Mouse (Mus musculus) MEL (cell line): ENCODE data around the gene Enox2. TPM values are rescaled to one million over a fixed set of nuclear protein-coding genes. Genes with fewer than 3 reads are reported as not detected.

Source experiments
- DNase-seq: peaks from one replicate; pipeline ENCODE4 v3.0.0; 2011; ENCODE audit warnings: low read depth, low spot score
- H3K27ac ChIP-seq: 2 replicates; pipeline ENCODE4 v1.5.1; 2012; ENCODE audit warnings: low read depth, mild to moderate bottlenecking, control low read depth, low read length, moderate library complexity; ENCODE audit not compliant: control insufficient read depth
- H3K27me3 ChIP-seq, 2 experiments: fragments of 150-350 bp in 1 of 2; sonication (generic) in 1 of 2; 2 replicates each; pipeline ENCODE4 v1.6.1; 2012; ENCODE audit warnings: low read length in 2 of 2, mild to moderate bottlenecking in 2 of 2, improper control_type of control experiment in 1 of 2, moderate library complexity in 1 of 2; ENCODE audit not compliant: insufficient read depth in 2 of 2, control insufficient read depth in 1 of 2
- H3K36me3 ChIP-seq, 2 experiments: 2 replicates each; pipeline ENCODE4 v1.6.1; 2012 to 2014; ENCODE audit warnings: low read length in 2 of 2, improper control_type of control experiment in 1 of 2, inconsistent platforms in 1 of 2, mild to moderate bottlenecking in 1 of 2; ENCODE audit not compliant: insufficient read depth in 2 of 2, control insufficient read depth in 1 of 2
- H3K4me1 ChIP-seq, 2 experiments: fragments of 150-350 bp in 1 of 2; sonication (generic) in 1 of 2; 2 replicates each; pipeline ENCODE4 v1.6.1; 2012; ENCODE audit warnings: low read length in 2 of 2, improper control_type of control experiment in 1 of 2, mild to moderate bottlenecking in 1 of 2; ENCODE audit not compliant: insufficient read depth in 2 of 2, control insufficient read depth in 1 of 2
- H3K4me3 ChIP-seq, 2 experiments: fragments of 150-350 bp in 1 of 2; sonication (generic) in 1 of 2; 2 replicates each; pipeline ENCODE4 v1.5.1; 2012; ENCODE audit warnings: low read depth in 2 of 2, low read length in 2 of 2, mild to moderate bottlenecking in 2 of 2, moderate library complexity in 2 of 2, control low read depth in 1 of 2, improper control_type of control experiment in 1 of 2; ENCODE audit not compliant: control insufficient read depth in 1 of 2, insufficient read depth in 1 of 2
- H3K79me2 ChIP-seq: 2 replicates; pipeline ENCODE4 v1.6.1; 2012; ENCODE audit warnings: mild to moderate bottlenecking, low read length, moderate library complexity; ENCODE audit not compliant: control insufficient read depth, poor library complexity, insufficient read depth
- H3K9ac ChIP-seq: 2 replicates; pipeline ENCODE4 v1.6.1; 2012; ENCODE audit warnings: low read depth, mild to moderate bottlenecking, control low read depth, low read length, moderate library complexity; ENCODE audit not compliant: control insufficient read depth, poor library complexity, severe bottlenecking
- H3K9me3 ChIP-seq: fragments of 150-350 bp; sonication (generic); replicated peaks from 2 replicates; pipeline ENCODE4 v1.6.1; 2012; ENCODE audit warnings: mild to moderate bottlenecking, low read length, improper control_type of control experiment, moderate library complexity; ENCODE audit not compliant: insufficient read depth
- BHLHE40 ChIP-seq: IDR thresholded peaks from 2 replicates; pipeline ENCODE4 v1.6.1; 2012; ENCODE audit warnings: low read depth, mild to moderate bottlenecking, inconsistent platforms, low read length, improper control_type of control experiment, borderline replicate concordance
- CHD1 ChIP-seq: IDR thresholded peaks from 2 replicates; pipeline ENCODE4 v1.6.1; 2012; ENCODE audit warnings: low read depth, mild to moderate bottlenecking, inconsistent platforms, low read length, improper control_type of control experiment
- CTCF ChIP-seq, 3 experiments: IDR thresholded peaks in 2 of 3; conservative IDR thresholded peaks in 1 of 3; 2 replicates each; pipeline ENCODE4 v1.5.1; 2011 to 2012; ENCODE audit warnings: low read length in 3 of 3, low read depth in 2 of 3, mild to moderate bottlenecking in 2 of 3, improper control_type of control experiment in 1 of 3, inconsistent platforms in 1 of 3, mixed read lengths in 1 of 3, moderate library complexity in 1 of 3; ENCODE audit not compliant: control insufficient read depth in 1 of 3, insufficient read depth in 1 of 3, poor library complexity in 1 of 3, severe bottlenecking in 1 of 3
- E2F4 ChIP-seq: IDR thresholded peaks from 2 replicates; pipeline ENCODE4 v1.6.1; 2011; ENCODE audit warnings: low read depth, low read length, improper control_type of control experiment, borderline replicate concordance
- ELF1 ChIP-seq: IDR thresholded peaks from 2 replicates; pipeline ENCODE4 v1.6.1; 2014; ENCODE audit warnings: low read depth, mild to moderate bottlenecking, inconsistent platforms, low read length, improper control_type of control experiment, moderate library complexity
- ETS1 ChIP-seq: IDR thresholded peaks from 2 replicates; pipeline ENCODE4 v1.6.1; 2012; ENCODE audit warnings: low read depth, mild to moderate bottlenecking, inconsistent platforms, low read length, improper control_type of control experiment, moderate library complexity
- GABPA ChIP-seq: IDR thresholded peaks from 2 replicates; pipeline ENCODE4 v1.6.1; 2012; ENCODE audit warnings: low read depth, mild to moderate bottlenecking, inconsistent platforms, low read length, improper control_type of control experiment, moderate library complexity
- HCFC1 ChIP-seq: IDR thresholded peaks from 2 replicates; pipeline ENCODE4 v1.6.1; 2012; ENCODE audit warnings: low read depth, mild to moderate bottlenecking, inconsistent platforms, low read length, improper control_type of control experiment, moderate library complexity
- MAZ ChIP-seq: IDR thresholded peaks from 2 replicates; pipeline ENCODE4 v1.6.1; 2012; ENCODE audit warnings: low read depth, mild to moderate bottlenecking, inconsistent platforms, low read length, improper control_type of control experiment
- MEF2A ChIP-seq: IDR thresholded peaks from 2 replicates; pipeline ENCODE4 v1.6.1; 2014; ENCODE audit warnings: low read depth, mild to moderate bottlenecking, inconsistent platforms, low read length, improper control_type of control experiment; ENCODE audit not compliant: poor library complexity, insufficient replicate concordance, severe bottlenecking; ENCODE audit errors: extremely low read depth
- MXI1 ChIP-seq: IDR thresholded peaks from 2 replicates; pipeline ENCODE4 v1.6.1; 2011; ENCODE audit warnings: mild to moderate bottlenecking, low read depth, low read length, improper control_type of control experiment
- MYB ChIP-seq: IDR thresholded peaks from 2 replicates; pipeline ENCODE4 v1.6.1; 2011; ENCODE audit warnings: mild to moderate bottlenecking, low read depth, low read length, improper control_type of control experiment
- NELFE ChIP-seq: IDR thresholded peaks from 2 replicates; pipeline ENCODE4 v1.6.1; 2011; ENCODE audit warnings: low read depth, low read length, improper control_type of control experiment
- POLR2AphosphoS5 ChIP-seq: IDR thresholded peaks from 2 replicates; pipeline ENCODE4 v1.6.1; 2012; ENCODE audit warnings: low read depth, borderline replicate concordance, mild to moderate bottlenecking, inconsistent platforms, low read length, moderate library complexity, mixed read lengths
- RCOR1 ChIP-seq: IDR thresholded peaks from 2 replicates; pipeline ENCODE4 v1.6.1; 2012; ENCODE audit warnings: low read depth, mild to moderate bottlenecking, inconsistent platforms, low read length, improper control_type of control experiment
- SMC3 ChIP-seq: IDR thresholded peaks from 2 replicates; pipeline ENCODE4 v1.6.1; 2011; ENCODE audit warnings: low read depth, low read length, improper control_type of control experiment
- TAL1 ChIP-seq: IDR thresholded peaks from 2 replicates; pipeline ENCODE4 v1.6.1; 2012; ENCODE audit warnings: mild to moderate bottlenecking, inconsistent platforms, low read length, moderate library complexity, mixed read lengths
- TBP ChIP-seq: IDR thresholded peaks from 2 replicates; pipeline ENCODE4 v1.8.0; 2011; ENCODE audit warnings: low read depth, low read length, improper control_type of control experiment
- TCF12 ChIP-seq: IDR thresholded peaks from 2 replicates; pipeline ENCODE4 v1.6.1; 2014; ENCODE audit warnings: low read depth, mild to moderate bottlenecking, inconsistent platforms, low read length, improper control_type of control experiment, moderate library complexity
- ZC3H11A ChIP-seq: IDR thresholded peaks from 2 replicates; pipeline ENCODE4 v1.6.1; 2012; ENCODE audit warnings: low read depth, mild to moderate bottlenecking, inconsistent platforms, low read length, improper control_type of control experiment
- ZNF384 ChIP-seq: IDR thresholded peaks from 2 replicates; pipeline ENCODE4 v1.6.1; 2012; ENCODE audit warnings: low read depth, mild to moderate bottlenecking, inconsistent platforms, low read length, improper control_type of control experiment
- polyA plus RNA-seq, 2 experiments: library from polyadenylated mRNA; stranded (reverse) in 1 of 2; unstranded in 1 of 2; fragments of >175 nt in 1 of 2; fragments of >200 nt in 1 of 2; gene quantifications; 2 replicates each; pipeline versions ENCODE4 v1.2.1 to v1.2.4; 2012; ENCODE audit warnings: low replicate concordance in 2 of 2, low read depth in 1 of 2; ENCODE audit not compliant: insufficient read length in 2 of 2, insufficient read depth in 1 of 2, missing spikeins in 1 of 2
- total RNA-seq: library from RNA; depleted of rRNA; stranded (reverse); fragments of 300-350 nt; gene quantifications from 2 replicates; pipeline ENCODE4 v1.2.3, GENCODE M21; 2012

Enox2 gene
- total and polyA plus RNA-seq, 3 experiments, result 8.6 to 11.0 TPM; not detected in 1

- Histone ChIP-seq H3K27me3 (no peaks in the 10 kb centered on the region), H3K9me3 (no peaks in the 10 kb centered on the region), H3K4me3 (no peak overlapping the region), H3K36me3 (no peaks in the 10 kb centered on the region), H3K27ac (no peak overlapping the region), H3K79me2 (no peaks in the 10 kb centered on the region), H3K4me1 (no peaks in the 10 kb centered on the region), H3K9ac (no peak overlapping the region)
- TF ChIP-seq ETS1 (no peak), GABPA (no peak), HCFC1 (no peak), E2F4 (no peak), ELF1 (no peak), TAL1 (no peak), MEF2A (no peak), ZNF384 (no peak), NELFE (no peak), POLR2AphosphoS5 (no peak), BHLHE40 (no peak), MAZ (no peak), TCF12 (no peak), SMC3 (no peak), MYB (no peak), TBP (no peak)
- DNase-seq, result no peak
These were observed 133.8 kb downstream of the Enox2 start for GRCm38 (mm10) chrX:49154280-49154679.

- TF ChIP-seq ETS1, result no peak
- no peak for TF ChIP-seq TCF12
- no peak for TF ChIP-seq E2F4
- no peak for TF ChIP-seq CHD1
- no peak for TF ChIP-seq BHLHE40
- TF ChIP-seq MXI1, result no peak
- TF ChIP-seq CTCF (IDR thresholded peaks at IDR 0.05 in 2 of 3, conservative IDR thresholded peaks at IDR 0.05 in 1 of 3; ENCODE audit: control insufficient read depth in 1 of 3, insufficient read depth in 1 of 3, low read depth in 2 of 3, low read length in 3 of 3, poor library complexity in 1 of 3, severe bottlenecking in 1 of 3), result no peak
- TF ChIP-seq ZC3H11A, result no peak
- no peak for TF ChIP-seq MEF2A
- no peak for TF ChIP-seq GABPA
- TF ChIP-seq RCOR1, result no peak
- peaks cover 0 to 2% of the 10 kb centered on the region in 2 experiments; a peak in 2 of 4 replicates for H3K36me3 ChIP-seq
- no peaks in the 10 kb centered on the region for H3K27me3 ChIP-seq
- no peak overlapping the region for H3K27ac ChIP-seq
- no peak overlapping the region for H3K9ac ChIP-seq
- H3K9me3 ChIP-seq, result no peaks in the 10 kb centered on the region
- no peaks in the 10 kb centered on the region for H3K4me1 ChIP-seq
- no peak overlapping the region for H3K4me3 ChIP-seq
- no peak for DNase-seq
- no peaks in the 10 kb centered on the region for H3K79me2 ChIP-seq
These were observed 163.2 kb downstream of the Enox2 start for GRCm38 (mm10) chrX:49124774-49125429.
